Mouse (Mus musculus): Measurements from ENCODE around the gene Bri3.

The Bri3 gene

GRCm38 (mm10) chr5:144243901-144244487, at the start of gene Bri3:
TSS of gene Bri3 (plus strand) at chr5:144244437.
- CTCF ChIA-PET = no interaction called here

GRCm38 (mm10) chr5:144195567-144195966, 48.7 kb upstream of the Bri3 start:
- CTCF ChIA-PET = no interaction called here

GRCm38 (mm10) chr5:144200616-144201015, 43.6 kb upstream of the Bri3 start:
- CTCF ChIA-PET = no interaction called here

GRCm38 (mm10) chr5:144202430-144202829, 41.8 kb upstream of the Bri3 start:
- CTCF ChIA-PET = no interaction called here

GRCm38 (mm10) chr5:144203398-144203959, 40.8 kb upstream of the Bri3 start:
- CTCF ChIA-PET = no interaction called here

- CTCF ChIA-PET = no interaction called here
These were observed 39.9 kb upstream of the Bri3 start for GRCm38 (mm10) chr5:144204303-144204702.

- CTCF ChIA-PET = no interaction called here
These were observed 39.3 kb upstream of the Bri3 start for GRCm38 (mm10) chr5:144204911-144205310.

GRCm38 (mm10) chr5:144206069-144206468, 38.2 kb upstream of the Bri3 start:
- CTCF ChIA-PET = no interaction called here

GRCm38 (mm10) chr5:144207478-144207877, 36.8 kb upstream of the Bri3 start:
- CTCF ChIA-PET = interaction anchor here (0.6 to 1.2 kb wide), 7 partner anchors 11 to 391 kb away, joined by 3 to 17 read pairs (median 3); partner anchors contain the start of genes Bhlha15 and Tecpr1

GRCm38 (mm10) chr5:144214453-144214852, 29.8 kb upstream of the Bri3 start:
- CTCF ChIA-PET = no interaction called here

- CTCF ChIA-PET = no interaction called here
These were observed 28.2 kb upstream of the Bri3 start for GRCm38 (mm10) chr5:144215992-144216391.

- CTCF ChIA-PET = interaction anchor here (1.1 kb wide), 1 partner anchor 10 kb away, joined by 3 read pairs; no protein-coding TSS in a partner anchor
These were observed 26.2 kb upstream of the Bri3 start for GRCm38 (mm10) chr5:144218061-144218460.

GRCm38 (mm10) chr5:144219306-144219705, 24.9 kb upstream of the Bri3 start:
- CTCF ChIA-PET = interaction anchor here (0.6 to 1.1 kb wide), 3 partner anchors 12 to 53 kb away, joined by 3 read pairs; no protein-coding TSS in a partner anchor

- CTCF ChIA-PET = no interaction called here
These were observed 24.3 kb upstream of the Bri3 start for GRCm38 (mm10) chr5:144219936-144220335.

- CTCF ChIA-PET = interaction anchor here (0.6 to 1.0 kb wide), 2 partner anchors 14 to 29 kb away, joined by 3 to 4 read pairs; no protein-coding TSS in a partner anchor
These were observed 22.9 kb upstream of the Bri3 start for GRCm38 (mm10) chr5:144221305-144221704.

GRCm38 (mm10) chr5:144222811-144223502, 21.3 kb upstream of the Bri3 start:
- CTCF ChIA-PET = interaction anchor here (0.6 to 1.7 kb wide), 4 partner anchors 15 to 828 kb away, joined by 3 to 4 read pairs (median 3); no protein-coding TSS in a partner anchor

GRCm38 (mm10) chr5:144223503-144223862, 20.8 kb upstream of the Bri3 start, which contains the start of gene Tecpr1:
TSS of gene Tecpr1 (minus strand) at chr5:144223615.
- CTCF ChIA-PET = interaction anchor here (1.7 kb wide), 1 partner anchor 16 kb away, joined by 3 read pairs; no protein-coding TSS in a partner anchor

GRCm38 (mm10) chr5:144223899-144224816, 20.1 kb upstream of the Bri3 start:
- CTCF ChIA-PET = interaction anchor here (1.7 kb wide), 1 partner anchor 16 kb away, joined by 3 read pairs; no protein-coding TSS in a partner anchor

GRCm38 (mm10) chr5:144226220-144226619, 18.0 kb upstream of the Bri3 start:
- CTCF ChIA-PET = no interaction called here

GRCm38 (mm10) chr5:144230216-144230615, 14.0 kb upstream of the Bri3 start:
- CTCF ChIA-PET = interaction anchor here (0.7 kb wide), 1 partner anchor 20 kb away, joined by 3 read pairs; no protein-coding TSS in a partner anchor

GRCm38 (mm10) chr5:144231410-144231809, 12.8 kb upstream of the Bri3 start:
- CTCF ChIA-PET = interaction anchor here (0.7 kb wide), 1 partner anchor 36 kb away, joined by 4 read pairs; no protein-coding TSS in a partner anchor
